Mouse (Mus musculus) natural killer cell, adult 2 months (primary cell): ENCODE results near the gene Cbx7.
A peak's percentile ranks its signal among the peaks of the same experiment; 100 is the strongest.

Source experiments
- DNase-seq, 2 experiments: peaks; one replicate each; pipeline ENCODE4 v3.0.0; 2022; ENCODE audit warnings: low spot score in 2 of 2

Gene Cbx7

DNA sequence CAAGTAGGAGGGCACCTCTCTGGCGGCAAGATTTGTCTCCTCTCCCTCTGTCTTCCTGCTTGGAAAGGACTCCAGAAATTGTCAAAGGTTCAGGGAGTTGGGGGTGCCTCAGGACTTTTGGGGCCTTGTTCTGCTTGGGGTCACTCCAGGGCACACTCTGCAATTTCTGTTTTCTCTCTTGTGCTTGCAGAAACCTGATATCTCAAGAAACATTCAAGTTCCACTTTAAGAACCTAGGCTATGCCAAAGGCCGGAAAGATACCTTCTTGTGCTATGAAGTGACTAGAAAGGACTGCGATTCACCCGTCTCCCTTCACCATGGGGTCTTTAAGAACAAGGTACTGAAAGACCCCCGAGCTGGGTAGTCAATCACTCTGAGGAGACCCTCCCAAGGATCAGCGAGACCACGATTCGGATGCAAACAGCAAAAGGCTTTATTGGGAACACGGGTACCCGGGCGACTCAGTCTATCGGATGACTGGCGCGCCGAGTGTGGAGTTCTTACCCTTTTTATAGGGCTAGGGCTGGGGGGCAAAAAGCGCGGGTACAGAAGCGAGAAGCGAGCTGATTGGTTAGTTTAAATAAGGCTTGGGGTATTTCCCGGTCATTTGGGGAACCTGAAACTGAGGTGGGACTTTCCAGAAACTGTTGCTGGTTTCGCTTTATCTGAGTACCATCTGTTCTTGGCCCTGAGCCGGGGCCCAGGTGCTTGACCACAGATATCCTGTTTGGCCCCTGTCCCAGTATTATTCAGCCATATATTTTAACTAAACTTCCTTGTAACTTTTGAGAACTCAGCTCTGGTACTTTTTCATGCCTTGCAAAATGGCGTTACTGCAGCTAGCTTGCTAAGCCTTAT lies 75.5 kb downstream of the Cbx7 start:
- peak; percentile 64 to 70 for DNase-seq

DNA sequence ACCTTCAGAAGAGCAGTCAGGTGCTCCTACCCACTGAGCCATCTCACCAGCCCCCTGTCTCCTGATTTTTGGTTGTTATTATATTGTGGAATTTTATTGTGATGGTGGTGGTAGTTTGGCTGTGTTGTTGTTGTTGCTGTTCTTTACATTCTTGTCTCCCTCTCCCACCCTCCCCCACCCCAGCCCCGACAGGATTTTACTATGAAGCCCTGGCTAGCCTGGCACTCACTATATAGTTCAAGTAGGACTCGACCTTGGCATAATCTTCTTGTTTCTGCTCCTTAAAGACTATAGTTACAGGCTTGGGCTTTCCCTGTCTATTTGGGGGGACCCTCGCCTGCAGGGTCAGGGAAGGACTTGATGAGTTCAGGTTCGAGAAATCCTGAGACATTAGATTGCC lies 76.6 kb downstream of the Cbx7 start:
- no peak for DNase-seq

DNA sequence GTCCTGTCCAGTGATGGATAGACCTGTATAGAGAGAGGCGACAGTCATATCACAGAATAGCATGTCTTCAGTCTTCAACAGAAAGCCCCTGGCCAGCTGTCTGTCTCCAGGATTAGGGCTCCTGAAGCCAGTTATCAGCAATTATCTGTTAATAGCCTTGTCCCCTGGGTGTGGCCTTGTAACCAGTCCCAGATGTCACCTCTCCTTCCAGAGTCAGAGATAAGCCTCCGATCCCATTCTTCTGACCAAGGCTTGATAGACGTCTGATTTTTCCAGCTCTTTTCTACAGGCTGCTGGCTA lies 77.1 kb downstream of the Cbx7 start:
- DNase-seq: no peak

DNA sequence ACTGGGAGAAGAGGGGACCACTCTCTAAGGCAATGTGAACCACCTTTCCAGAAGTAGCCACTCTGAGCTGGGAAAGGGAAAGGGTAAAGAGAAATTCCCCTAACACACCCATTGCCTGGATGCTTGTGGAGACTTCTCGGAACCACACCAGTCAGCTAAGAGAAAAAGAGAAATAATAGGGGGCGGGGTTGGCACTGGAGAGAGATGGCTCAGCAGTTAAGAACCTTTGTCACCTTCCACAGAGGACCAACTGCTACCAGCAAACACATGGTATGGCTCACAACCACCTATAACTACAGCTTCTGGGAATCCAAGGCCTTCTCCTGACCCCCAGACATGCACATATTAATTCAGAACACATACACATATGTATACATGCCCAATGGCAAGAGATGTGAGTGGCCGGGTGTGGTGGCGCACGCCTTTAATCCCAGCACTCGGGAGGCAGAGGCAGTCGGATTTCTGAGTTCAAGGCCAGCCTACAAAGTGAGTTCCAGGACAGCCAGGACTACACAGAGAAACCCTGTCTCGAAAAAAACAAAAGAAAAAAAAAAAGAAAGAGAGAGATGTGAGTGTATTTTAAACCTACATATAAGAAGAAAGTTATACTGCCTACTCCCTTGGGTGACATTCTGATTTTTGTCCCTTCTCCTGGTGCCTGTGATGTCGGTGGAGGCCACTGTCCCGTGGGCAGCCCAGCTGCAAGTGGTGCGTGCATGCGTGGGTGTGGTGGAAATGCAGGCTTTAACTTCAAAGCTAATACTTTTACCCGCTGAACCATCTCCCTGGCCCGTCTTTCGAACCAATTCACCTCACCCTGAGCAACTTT lies 77.7 kb downstream of the Cbx7 start:
- DNase-seq: peak in 1 of 2 experiments; percentile 28

DNA sequence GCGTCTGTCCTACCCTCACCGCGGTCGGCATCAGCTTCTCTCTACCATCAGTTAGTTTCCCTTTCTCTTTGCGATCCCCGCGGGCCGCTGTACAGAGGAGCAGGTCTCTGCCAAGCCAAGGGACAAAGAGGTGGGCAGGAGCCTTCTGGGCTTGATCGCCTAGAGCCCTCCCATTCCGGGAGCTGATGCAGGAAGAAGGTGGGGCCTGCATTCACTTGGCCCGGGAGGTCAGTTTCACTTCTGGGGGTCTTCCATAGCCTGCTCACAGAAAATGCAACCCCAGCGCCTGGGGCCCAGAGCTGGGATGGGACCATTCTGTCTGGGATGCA lies 78.7 kb downstream of the Cbx7 start:
- peak; percentile 70 to 75 for DNase-seq

DNA sequence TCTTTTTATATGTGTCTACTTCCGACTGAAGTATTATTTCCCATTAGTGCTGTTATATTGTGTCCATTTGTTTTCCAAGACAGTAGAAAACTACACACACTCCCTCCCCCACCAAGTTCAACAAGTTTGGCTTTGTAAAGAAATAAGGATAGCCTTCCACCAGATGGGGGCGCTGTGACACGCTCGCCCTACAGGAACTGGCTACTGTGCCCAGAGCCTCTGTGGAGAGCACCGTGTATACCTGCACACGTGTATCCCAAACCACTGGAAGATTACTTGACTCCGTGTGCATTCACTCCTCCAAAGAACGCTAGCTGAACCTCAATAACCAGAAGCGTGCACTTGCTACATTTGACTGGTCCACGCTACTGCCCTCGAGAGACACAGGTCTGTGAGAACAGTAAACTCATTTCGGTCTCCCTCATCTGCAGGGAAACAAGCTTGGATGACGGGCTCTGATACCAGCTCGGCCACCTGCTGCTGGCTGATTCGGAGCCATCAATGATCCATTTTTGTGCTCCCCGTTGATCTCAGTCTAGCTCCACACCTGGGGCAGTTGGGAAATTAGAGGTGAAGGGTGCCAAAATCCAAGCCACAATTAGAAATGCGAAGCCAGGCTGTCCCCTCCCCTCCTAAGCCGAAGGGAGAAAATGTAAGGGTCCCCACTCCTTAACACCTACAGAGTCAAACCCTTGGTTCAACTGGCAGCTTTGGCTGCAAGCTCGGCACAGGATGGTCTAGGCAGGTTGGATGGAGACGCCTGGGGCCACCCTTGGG lies 79.3 kb downstream of the Cbx7 start, which contains the start of gene Apobec3:
Gene Apobec3 (plus strand): TSS at position 224 of the 777 bp plus-strand sequence.
- peak; percentile 80 to 87 for DNase-seq

DNA sequence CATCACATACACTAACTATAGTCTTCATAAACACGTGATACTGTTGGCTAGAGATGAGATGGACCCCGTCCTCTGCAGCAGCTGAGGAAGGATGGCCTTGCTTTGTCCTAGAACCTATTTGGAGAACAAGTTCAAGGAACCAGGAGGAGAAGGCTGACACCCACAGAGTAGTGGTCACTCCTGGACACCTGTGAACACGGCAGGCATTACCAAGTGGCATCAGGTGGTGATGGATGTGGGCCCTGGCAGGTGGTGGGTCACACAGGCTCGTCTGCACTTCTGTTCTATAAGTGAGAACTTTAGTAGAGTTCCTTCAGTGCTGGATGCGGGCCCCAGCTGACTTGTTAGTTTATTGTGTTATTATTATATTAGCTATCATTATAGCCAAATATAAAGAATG lies 86.1 kb downstream of the Cbx7 start:
- no peak for DNase-seq

DNA sequence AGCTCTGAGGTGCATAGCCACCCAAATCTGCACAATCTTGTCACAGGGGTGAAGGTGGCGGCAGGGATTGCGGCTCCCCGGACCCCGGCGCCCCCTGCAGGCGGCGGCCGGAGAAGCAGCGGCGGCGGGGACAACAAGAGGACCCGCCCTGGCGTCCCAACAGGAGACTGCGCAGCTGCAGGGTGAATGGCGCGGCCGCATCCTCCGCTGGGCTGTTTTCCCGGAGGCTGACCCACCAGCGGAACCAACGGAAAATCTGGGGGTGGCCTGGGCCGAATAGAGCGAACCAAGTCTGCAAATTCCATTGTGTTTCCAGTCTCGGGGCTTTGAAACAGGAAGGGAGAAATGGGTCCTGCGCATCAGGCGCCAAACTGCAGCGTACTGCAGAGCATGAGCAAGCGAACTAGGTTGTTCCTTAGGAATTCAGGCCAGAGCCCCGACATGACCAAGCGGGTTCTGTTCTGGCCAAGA lies 87.5 kb downstream of the Cbx7 start:
- DNase-seq: peak; percentile 84 to 90

DNA sequence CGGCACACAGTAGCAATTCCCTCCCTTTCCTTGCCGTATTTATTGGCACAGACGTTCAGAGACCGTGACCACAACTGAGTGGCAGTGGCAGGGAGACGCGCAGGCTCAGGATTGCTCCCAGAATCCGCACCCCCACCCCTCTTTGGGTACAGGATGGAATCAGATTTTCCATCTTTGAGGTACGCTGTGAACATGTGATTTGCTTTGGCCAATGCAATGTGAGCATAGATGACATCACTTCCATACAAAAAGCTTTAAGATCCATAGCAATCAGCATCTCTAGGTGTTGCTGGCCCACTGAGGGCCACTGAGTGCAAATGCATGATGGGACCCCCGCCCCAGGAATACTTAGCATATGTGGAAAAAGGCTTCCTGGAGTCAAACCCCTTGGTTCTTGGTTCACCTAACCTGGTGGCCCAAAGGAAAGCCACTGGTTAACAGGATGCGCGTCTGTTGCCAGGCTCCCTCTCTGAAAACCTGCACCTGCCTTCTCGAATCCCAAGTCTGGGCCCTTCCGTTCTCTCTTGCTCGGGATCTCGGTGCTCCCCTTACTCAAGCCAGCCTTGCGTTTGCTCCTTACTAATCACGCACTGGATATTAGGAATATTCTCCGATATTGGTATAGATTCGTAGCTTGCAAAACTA lies 88.2 kb downstream of the Cbx7 start:
- no peak for DNase-seq

DNA sequence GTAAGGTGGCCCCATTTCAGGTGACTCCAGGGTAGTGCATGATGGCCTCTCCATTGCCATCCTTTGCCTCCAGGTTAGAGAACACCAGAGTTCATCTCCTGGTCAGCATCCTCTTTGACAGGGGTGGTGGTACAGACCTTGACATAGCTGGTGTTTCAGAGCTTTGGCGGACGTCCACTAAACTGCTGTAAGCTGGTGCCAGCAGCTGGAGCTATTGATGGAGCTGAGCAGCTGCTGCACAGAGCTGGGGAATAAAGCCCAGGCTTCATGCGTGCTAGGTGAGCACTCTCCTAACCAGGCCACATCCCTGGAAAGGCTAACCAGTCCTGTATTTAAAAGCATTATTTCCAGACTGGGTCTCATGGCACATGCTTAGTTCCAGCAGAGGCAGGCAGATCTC lies 90.4 kb downstream of the Cbx7 start:
- DNase-seq: no peak

DNA sequence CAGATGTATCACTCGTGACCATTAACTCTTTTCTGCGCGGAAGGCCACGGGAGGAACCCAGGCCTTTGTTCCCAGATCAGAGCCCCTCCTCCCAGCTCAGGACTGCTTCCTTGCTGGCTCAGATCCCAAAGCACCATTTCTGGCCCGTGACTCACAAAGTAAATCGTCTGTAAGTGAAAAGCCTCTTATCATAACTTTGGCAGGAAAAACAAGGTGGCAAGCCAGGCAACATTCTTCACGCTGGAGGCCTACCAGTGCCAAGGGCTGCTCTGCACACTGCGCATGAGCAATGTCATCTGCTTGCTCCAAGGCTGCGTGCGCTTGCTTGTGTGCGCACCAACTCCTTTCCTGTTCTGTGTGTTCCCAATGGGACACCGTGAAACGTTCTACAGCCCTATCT lies 91.6 kb downstream of the Cbx7 start:
- DNase-seq: no peak

DNA sequence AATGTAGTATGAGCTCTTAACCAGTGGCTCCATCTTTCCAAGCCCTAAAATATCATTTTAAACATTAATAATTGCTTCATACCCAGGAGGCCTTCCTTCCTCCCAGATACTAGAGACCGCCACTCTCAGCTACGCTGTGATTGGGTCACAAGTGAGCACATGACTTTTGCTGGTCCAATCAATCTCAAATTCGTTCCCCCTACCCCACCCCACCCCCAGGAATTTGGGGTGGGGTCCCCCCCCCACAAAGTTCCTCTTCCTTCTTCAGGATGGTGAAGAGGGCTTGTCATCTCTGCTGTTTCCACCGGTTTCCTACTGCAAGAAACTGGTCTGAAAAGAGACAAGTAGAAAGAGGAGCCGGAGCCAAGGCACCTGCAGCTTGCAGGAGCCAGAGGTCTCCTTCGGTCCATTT lies 92.2 kb downstream of the Cbx7 start:
- DNase-seq: no peak

DNA sequence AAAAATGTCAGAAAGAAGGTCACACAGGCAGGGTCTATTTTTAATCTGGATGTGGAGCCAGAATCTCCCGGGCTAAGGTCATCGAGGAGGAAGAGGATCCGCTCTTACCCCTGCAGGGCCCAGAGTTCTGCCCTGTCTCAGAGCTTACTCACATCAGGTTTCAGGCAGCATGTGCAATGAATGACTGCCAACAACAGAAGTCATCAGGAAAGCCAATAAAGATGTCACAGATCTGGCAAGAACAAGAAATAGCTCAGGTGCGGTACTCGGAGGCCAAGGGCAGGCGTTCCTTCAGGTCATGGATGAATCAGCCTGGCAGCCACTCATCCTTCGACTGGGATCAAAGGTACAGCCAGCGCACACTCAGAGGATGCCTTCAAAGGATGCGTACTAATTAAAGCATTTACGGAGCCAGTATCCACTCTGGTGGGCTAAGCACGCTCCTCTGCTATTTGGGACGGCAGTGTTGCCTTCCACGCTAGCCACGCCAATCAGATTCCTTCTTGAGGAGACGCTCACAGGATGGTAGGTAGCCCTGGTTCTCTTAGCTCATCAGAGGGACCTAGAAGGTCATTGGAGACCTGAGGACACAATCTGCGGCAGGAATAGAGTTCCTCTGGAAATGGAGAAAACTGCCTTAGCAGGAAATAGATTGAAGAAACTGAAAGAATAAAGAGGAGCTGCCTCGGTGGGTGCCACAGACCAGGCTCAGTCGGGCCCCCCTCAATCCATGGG lies 95.5 kb downstream of the Cbx7 start:
- DNase-seq: no peak

DNA sequence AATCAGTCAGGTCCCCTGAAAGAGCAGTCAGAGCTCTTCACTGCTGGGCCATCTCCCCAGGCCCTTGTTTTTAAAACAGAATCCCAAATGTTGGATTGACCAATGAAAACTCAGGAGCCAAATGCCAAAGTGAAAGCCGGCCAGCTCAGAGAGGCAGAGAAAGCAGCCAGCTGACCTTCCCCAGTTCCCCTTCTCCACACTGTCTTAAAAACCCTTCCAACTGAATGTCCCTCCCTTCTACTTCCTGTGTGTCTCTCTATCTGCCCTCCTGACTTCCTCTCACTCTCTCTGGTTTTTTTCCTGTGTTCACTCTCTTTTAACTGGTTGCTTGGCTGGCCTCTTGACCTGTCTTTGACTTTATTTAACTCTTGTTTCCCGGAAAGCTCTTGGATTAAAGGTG lies 96.9 kb downstream of the Cbx7 start:
- no peak for DNase-seq

DNA sequence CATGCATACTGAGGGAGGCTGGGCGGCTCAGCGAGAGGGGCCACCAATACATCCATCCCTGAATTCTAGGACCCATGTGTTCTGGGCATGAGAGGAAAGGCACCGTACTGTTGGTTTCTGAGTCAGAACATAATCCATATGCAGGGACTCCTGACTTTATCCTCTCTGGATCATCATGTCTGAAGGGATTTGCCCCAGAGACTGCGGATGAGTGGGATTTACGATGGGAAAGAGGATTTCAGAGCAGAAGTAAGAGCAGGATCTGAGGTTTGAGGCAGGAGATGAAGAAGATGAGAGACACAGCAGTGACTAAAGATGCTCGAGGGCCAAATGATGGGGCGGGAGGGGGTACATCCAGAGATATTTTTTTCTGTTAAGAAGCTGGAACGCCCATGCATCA lies 97.4 kb downstream of the Cbx7 start:
- DNase-seq: no peak

DNA sequence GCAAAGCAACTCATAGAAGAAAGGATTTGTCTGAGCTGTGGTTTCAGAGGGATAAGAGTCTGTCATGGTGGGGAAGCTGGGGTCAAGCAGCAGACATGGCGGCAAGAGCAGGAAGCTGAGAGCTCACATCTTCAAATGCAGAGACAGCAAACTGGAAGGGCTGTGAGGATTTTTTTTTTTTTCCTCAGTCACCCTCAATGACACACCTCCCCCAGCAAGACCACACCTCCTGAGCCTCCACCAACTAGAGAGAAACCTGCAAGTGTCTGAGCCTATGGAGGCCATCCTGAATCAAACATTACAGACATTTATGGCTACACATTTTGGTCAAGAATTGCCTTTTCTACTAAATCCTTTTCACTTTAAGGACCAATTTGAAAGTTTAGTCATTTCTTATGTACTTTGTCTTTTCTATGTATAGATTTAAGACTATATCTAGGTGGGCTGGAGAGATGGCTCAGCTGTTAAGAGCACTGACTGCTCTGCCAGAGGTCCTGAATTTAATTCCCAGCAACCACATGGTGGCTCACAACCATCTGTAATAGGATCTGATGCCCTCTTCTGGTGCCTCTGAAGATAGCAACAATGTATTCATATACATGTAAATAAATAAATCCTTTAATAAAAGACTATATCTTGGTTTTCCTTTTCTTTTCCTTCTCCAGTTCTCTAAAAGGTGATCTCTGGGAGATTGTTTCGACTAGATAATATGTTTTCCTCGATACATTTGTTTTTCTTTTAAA lies 103.5 kb downstream of the Cbx7 start:
- no peak for DNase-seq
